Mouse (Mus musculus): ENCODE data around the gene Dhrs4. TPM values are rescaled to one million over a fixed set of nuclear protein-coding genes. Genes with fewer than 3 reads are reported as not detected.
A peak's percentile ranks its signal among the peaks of the same experiment; 100 is the strongest.

Gene Dhrs4
- total and polyA plus RNA-seq, 2 experiments from 2014 or later = 15.8 to 29.6 TPM

DNA sequence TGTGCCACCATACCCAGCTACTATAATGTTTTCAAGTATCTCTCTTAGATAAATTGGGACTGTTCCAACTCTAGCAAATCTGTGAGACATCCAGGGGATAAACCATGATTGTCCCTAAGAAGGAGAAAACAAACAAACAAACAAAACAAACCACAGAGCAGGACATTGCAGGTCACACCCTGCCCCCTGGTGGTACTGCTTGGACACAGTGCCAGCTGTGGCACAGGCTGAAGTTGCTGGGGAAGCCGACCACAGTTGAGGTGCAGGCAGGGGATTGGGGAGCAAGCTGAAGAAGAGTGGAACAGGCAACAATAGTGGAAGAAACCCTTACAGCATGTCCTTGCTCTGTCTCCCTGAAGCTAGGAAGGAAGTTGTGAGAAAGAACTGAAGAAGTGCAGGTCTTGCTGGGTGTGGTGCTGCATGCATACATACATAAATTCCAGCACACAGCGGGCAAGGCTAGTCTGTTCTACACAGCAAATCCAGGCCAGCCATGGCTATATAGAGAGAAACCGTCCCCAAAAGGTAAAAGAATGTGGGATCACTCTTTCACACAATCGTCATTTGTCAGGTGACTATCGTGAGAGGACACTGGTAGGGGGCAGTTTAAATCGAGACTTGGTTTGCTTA, 57.7 kb downstream of the Dhrs4 start:
- no peak overlapping the region for H3K4me3 ChIP-seq (ENCODE audit: low read length)
- TF ChIP-seq CTCF (IDR thresholded peaks at IDR 0.05; ENCODE audit: low read depth) = peak; percentile 83
- ATAC-seq (no peak), DNase-seq (ENCODE audit: low spot score) (peak; percentile 68)
- 60% methylated on average over 6 of the region's 6 CpGs for WGBS
- H3K4me1 ChIP-seq (ENCODE audit: insufficient read depth, low read length) = peaks cover 3% of the 10 kb centered on the region
- no peak overlapping the region for H3K4me2 ChIP-seq (ENCODE audit: low read depth, low read length)
- no peaks in the 10 kb centered on the region for H3K36me3 ChIP-seq (ENCODE audit: insufficient read depth, low read length)
- no peak overlapping the region for H3K27ac ChIP-seq
- no peaks in the 10 kb centered on the region for H3K9me3 ChIP-seq (ENCODE audit: low read length)
- H3K9ac ChIP-seq (replicated peaks; ENCODE audit: low read length) = no peak overlapping the region
- H3K27me3 ChIP-seq (ENCODE audit: insufficient read depth, low read length) = no peaks in the 10 kb centered on the region

Other genes starting within 250 kb of the Dhrs4 start
- gene Carmil3, start 11.9 kb downstream of the Dhrs4 start, total RNA-seq (2014; rRNA removed) = 90.5 and 120 TPM in 2 replicates
- gene Carmil3, start 11.9 kb downstream of the Dhrs4 start, polyA plus RNA-seq (2015; fragmentation: Nextera tagmentation; extraction: Ambion mirVana) = 23.8 and 25.2 TPM in 2 replicates
- 8.3 and 19.7 TPM in 2 replicates for gene Cpne6, start 31.7 kb downstream of the Dhrs4 start, total RNA-seq (2014; rRNA removed)
- gene Cpne6, start 31.7 kb downstream of the Dhrs4 start, polyA plus RNA-seq (2015; fragmentation: Nextera tagmentation; extraction: Ambion mirVana) = 25.3 and 28.0 TPM in 2 replicates
- 4.4 and 7.1 TPM in 2 replicates for gene Nrl, start 46.2 kb downstream of the Dhrs4 start, total RNA-seq (2014; rRNA removed)
- gene Nrl, start 46.2 kb downstream of the Dhrs4 start, polyA plus RNA-seq (2015; fragmentation: Nextera tagmentation; extraction: Ambion mirVana) = 0.23 and 0.33 TPM in 2 replicates
- gene Pck2, start 61.5 kb downstream of the Dhrs4 start, total RNA-seq (2014; rRNA removed) = 30.5 and 32.0 TPM in 2 replicates
- gene Pck2, start 61.5 kb downstream of the Dhrs4 start, polyA plus RNA-seq (2015; fragmentation: Nextera tagmentation; extraction: Ambion mirVana) = 19.9 and 22.5 TPM in 2 replicates
- 97.9 and 118 TPM in 2 replicates for gene Dcaf11, start 81.2 kb downstream of the Dhrs4 start, total RNA-seq (2014; rRNA removed)
- 94.1 and 102 TPM in 2 replicates for gene Dcaf11, start 81.2 kb downstream of the Dhrs4 start, polyA plus RNA-seq (2015; fragmentation: Nextera tagmentation; extraction: Ambion mirVana)
- gene A730061H03Rik, start 81.6 kb downstream of the Dhrs4 start, total RNA-seq (2014; rRNA removed) = not detected in 2 replicates
- 0.55 TPM in 1 of 2 replicates, not detected in the other for gene A730061H03Rik, start 81.6 kb downstream of the Dhrs4 start, polyA plus RNA-seq (2015; fragmentation: Nextera tagmentation; extraction: Ambion mirVana)
- gene Fitm1, start 96.9 kb downstream of the Dhrs4 start, total RNA-seq (2014; rRNA removed) = 2.9 TPM in 1 of 2 replicates, not detected in the other
- 0.25 TPM in 1 of 2 replicates, not detected in the other for gene Fitm1, start 96.9 kb downstream of the Dhrs4 start, polyA plus RNA-seq (2015; fragmentation: Nextera tagmentation; extraction: Ambion mirVana)
- gene Psme1, start 99.4 kb downstream of the Dhrs4 start, total RNA-seq (2014; rRNA removed) = 86.5 and 128 TPM in 2 replicates
- 226 and 244 TPM in 2 replicates for gene Psme1, start 99.4 kb downstream of the Dhrs4 start, polyA plus RNA-seq (2015; fragmentation: Nextera tagmentation; extraction: Ambion mirVana)
- gene Emc9, start 106.5 kb downstream of the Dhrs4 start, total RNA-seq (2014; rRNA removed) = 26.6 and 51.6 TPM in 2 replicates
- 79.0 and 82.2 TPM in 2 replicates for gene Emc9, start 106.5 kb downstream of the Dhrs4 start, polyA plus RNA-seq (2015; fragmentation: Nextera tagmentation; extraction: Ambion mirVana)
- 51.9 and 57.6 TPM in 2 replicates for gene Psme2, start 112.4 kb downstream of the Dhrs4 start, total RNA-seq (2014; rRNA removed)
- 163 and 208 TPM in 2 replicates for gene Psme2, start 112.4 kb downstream of the Dhrs4 start, polyA plus RNA-seq (2015; fragmentation: Nextera tagmentation; extraction: Ambion mirVana)
- 23.6 and 25.5 TPM in 2 replicates for gene Rnf31, start 113.0 kb downstream of the Dhrs4 start, total RNA-seq (2014; rRNA removed)
- 21.0 and 21.2 TPM in 2 replicates for gene Rnf31, start 113.0 kb downstream of the Dhrs4 start, polyA plus RNA-seq (2015; fragmentation: Nextera tagmentation; extraction: Ambion mirVana)
- gene Irf9, start 124.8 kb downstream of the Dhrs4 start, total RNA-seq (2014; rRNA removed) = 14.8 and 18.4 TPM in 2 replicates
- 7.3 and 10.1 TPM in 2 replicates for gene Irf9, start 124.8 kb downstream of the Dhrs4 start, polyA plus RNA-seq (2015; fragmentation: Nextera tagmentation; extraction: Ambion mirVana)
- 11.6 and 12.8 TPM in 2 replicates for gene Rec8, start 139.3 kb downstream of the Dhrs4 start, total RNA-seq (2014; rRNA removed)
- gene Rec8, start 139.3 kb downstream of the Dhrs4 start, polyA plus RNA-seq (2015; fragmentation: Nextera tagmentation; extraction: Ambion mirVana) = 12.2 and 14.1 TPM in 2 replicates
- gene Ipo4, start 157.2 kb downstream of the Dhrs4 start, total RNA-seq (2014; rRNA removed) = 120 and 132 TPM in 2 replicates
- 92.5 and 106 TPM in 2 replicates for gene Ipo4, start 157.2 kb downstream of the Dhrs4 start, polyA plus RNA-seq (2015; fragmentation: Nextera tagmentation; extraction: Ambion mirVana)
- gene Gm49378, start 159.1 kb downstream of the Dhrs4 start, total RNA-seq (2014; rRNA removed) = 2.8 and 7.9 TPM in 2 replicates
- gene Gm49378, start 159.1 kb downstream of the Dhrs4 start, polyA plus RNA-seq (2015; fragmentation: Nextera tagmentation; extraction: Ambion mirVana) = 1.0 and 1.4 TPM in 2 replicates
- gene Tm9sf1, start 165.0 kb downstream of the Dhrs4 start, total RNA-seq (2014; rRNA removed) = 55.3 and 59.3 TPM in 2 replicates
- 59.7 and 62.8 TPM in 2 replicates for gene Tm9sf1, start 165.0 kb downstream of the Dhrs4 start, polyA plus RNA-seq (2015; fragmentation: Nextera tagmentation; extraction: Ambion mirVana)
- 0.32 and 1.3 TPM in 2 replicates for gene Tssk4, start 171.4 kb downstream of the Dhrs4 start, total RNA-seq (2014; rRNA removed)
- gene Tssk4, start 171.4 kb downstream of the Dhrs4 start, polyA plus RNA-seq (2015; fragmentation: Nextera tagmentation; extraction: Ambion mirVana) = 0.24 and 0.28 TPM in 2 replicates
- 40.6 and 45.1 TPM in 2 replicates for gene Mdp1, start 181.8 kb downstream of the Dhrs4 start, total RNA-seq (2014; rRNA removed)
- 70.6 and 70.8 TPM in 2 replicates for gene Mdp1, start 181.8 kb downstream of the Dhrs4 start, polyA plus RNA-seq (2015; fragmentation: Nextera tagmentation; extraction: Ambion mirVana)
- 17.5 and 24.3 TPM in 2 replicates for gene Gmpr2, start 193.2 kb downstream of the Dhrs4 start, total RNA-seq (2014; rRNA removed)
- 36.9 and 37.6 TPM in 2 replicates for gene Gmpr2, start 193.2 kb downstream of the Dhrs4 start, polyA plus RNA-seq (2015; fragmentation: Nextera tagmentation; extraction: Ambion mirVana)
- 128 and 143 TPM in 2 replicates for gene Nedd8, start 193.4 kb downstream of the Dhrs4 start, total RNA-seq (2014; rRNA removed)
- 629 TPM in 2 replicates for gene Nedd8, start 193.4 kb downstream of the Dhrs4 start, polyA plus RNA-seq (2015; fragmentation: Nextera tagmentation; extraction: Ambion mirVana)
- gene Tinf2, start 203.1 kb downstream of the Dhrs4 start, total RNA-seq (2014; rRNA removed) = 18.7 and 21.9 TPM in 2 replicates
- 23.8 and 27.3 TPM in 2 replicates for gene Tinf2, start 203.1 kb downstream of the Dhrs4 start, polyA plus RNA-seq (2015; fragmentation: Nextera tagmentation; extraction: Ambion mirVana)
- gene Tgm1, start 235.2 kb downstream of the Dhrs4 start, total RNA-seq (2014; rRNA removed) = 0.10 and 0.11 TPM in 2 replicates
- gene Tgm1, start 235.2 kb downstream of the Dhrs4 start, polyA plus RNA-seq (2015; fragmentation: Nextera tagmentation; extraction: Ambion mirVana) = 0.06 and 0.16 TPM in 2 replicates
- gene Rabggta, start 243.5 kb downstream of the Dhrs4 start, total RNA-seq (2014; rRNA removed) = 78.7 and 83.8 TPM in 2 replicates
- gene Rabggta, start 243.5 kb downstream of the Dhrs4 start, polyA plus RNA-seq (2015; fragmentation: Nextera tagmentation; extraction: Ambion mirVana) = 50.4 and 51.9 TPM in 2 replicates

All from hindbrain, postnatal 0 days (tissue).